Mouse (Mus musculus): Measurements from ENCODE around the gene Asb4.
"Not testable (repeated sequence)": the region's sequence is repeated elsewhere in the genome, so short reads cannot be mapped to it uniquely, and the experiment has no call there.

- TF ChIP-seq POLR2A (IDR thresholded peaks at IDR 0.05; ENCODE audit: borderline replicate concordance, extremely low read depth, insufficient read depth, insufficient read length, poor library complexity, severe bottlenecking); CTCF (IDR thresholded peaks at IDR 0.05; ENCODE audit: borderline replicate concordance, extremely low read depth, insufficient read depth, insufficient read length): not testable (repeated sequence)
These were observed 43.9 kb upstream of the Asb4 start for GRCm38 (mm10) chr6:5339283-5339682.
